Comparison of ENCODE assay signal across 10 mouse cellular contexts in the genomic region with DNA sequence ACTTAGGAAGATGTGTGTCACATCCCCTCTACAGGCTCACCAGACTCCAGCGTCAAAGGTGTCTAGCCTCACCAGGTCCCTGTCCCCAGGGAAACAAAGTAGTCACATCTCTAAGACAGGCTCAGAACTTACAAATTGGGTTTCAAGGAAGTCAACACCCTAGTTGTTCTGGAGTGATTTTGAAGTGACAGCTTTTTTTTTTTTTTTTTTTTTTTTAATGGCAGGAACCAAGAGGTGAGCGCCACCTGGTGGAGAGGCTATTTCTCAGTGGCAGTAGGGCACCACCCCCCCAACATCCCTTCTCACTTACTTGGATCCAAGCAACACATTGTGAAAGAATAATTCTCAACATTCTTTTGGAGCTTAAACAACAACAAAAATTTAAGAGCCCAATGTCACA. TPM values are rescaled to one million over a fixed set of nuclear protein-coding genes. Genes with fewer than 3 reads are reported as not detected.
DNase-seq lines count a peak whose midpoint lies in the region; ATAC-seq and TF ChIP-seq lines count a peak whose summit lies in the region.
"Had no signal": no experiment of that assay in that cellular context is flagged by ENCODE, and none has a peak within 500 bp of the region (broad histone marks: within the 10 kb centered on the region; RNA-seq: fewer than 3 reads in every experiment).

No protein-coding gene starts in this region.

- no peaks in the 10 kb centered on the region for H3K4me1 ChIP-seq in midbrain, embryonic 10.5 days
- no peaks in the 10 kb centered on the region for H3K4me1 ChIP-seq in midbrain, embryonic 13.5 days (replicated peaks)
- H3K4me1 ChIP-seq in lung, embryonic 14.5 days (ENCODE audit: insufficient read depth) = peaks cover under 1% of the 10 kb centered on the region; the same call in 1 of the 2 replicates
- H3K4me1 ChIP-seq in hindbrain, embryonic 16.5 days (ENCODE audit: control insufficient read depth, insufficient read depth, low read depth, low read length) = no peaks in the 10 kb centered on the region
- H3K4me1 ChIP-seq: neural tube, embryonic 13.5 days had no signal

- H3K36me3 ChIP-seq in midbrain, embryonic 10.5 days = no peaks in the 10 kb centered on the region
- H3K36me3 ChIP-seq in midbrain, embryonic 13.5 days = no peaks in the 10 kb centered on the region
- H3K36me3 ChIP-seq in lung, embryonic 14.5 days (ENCODE audit: insufficient read depth) = no peaks in the 10 kb centered on the region
- no peaks in the 10 kb centered on the region for H3K36me3 ChIP-seq in hindbrain, embryonic 16.5 days (ENCODE audit: control insufficient read depth, insufficient read depth, low read length)
- H3K36me3 ChIP-seq: neural tube, embryonic 13.5 days had no signal

- H3K27me3 ChIP-seq in midbrain, embryonic 10.5 days (ENCODE audit: low read depth, poor library complexity, severe bottlenecking) = no peaks in the 10 kb centered on the region
- H3K27me3 ChIP-seq in midbrain, embryonic 13.5 days = no peaks in the 10 kb centered on the region
- H3K27me3 ChIP-seq in lung, embryonic 14.5 days (ENCODE audit: insufficient read depth, low read length) = no peaks in the 10 kb centered on the region
- no peaks in the 10 kb centered on the region for H3K27me3 ChIP-seq in hindbrain, embryonic 16.5 days (replicated peaks; ENCODE audit: control insufficient read depth, insufficient read depth, low read length)
- H3K27me3 ChIP-seq: neural tube, embryonic 13.5 days had no signal

- 35% methylated on average over 2 of the region's 2 CpGs for WGBS in midbrain, embryonic 10.5 days
- 49% methylated on average over 2 of the region's 2 CpGs for WGBS in midbrain, embryonic 13.5 days
- WGBS in lung, embryonic 14.5 days = 28% methylated on average over 2 of the region's 2 CpGs
- WGBS in hindbrain, embryonic 16.5 days = 37% methylated on average over 2 of the region's 2 CpGs

- H3K9ac ChIP-seq in midbrain, embryonic 13.5 days (replicated peaks) = no peak overlapping the region
- H3K9ac ChIP-seq in lung, embryonic 14.5 days = no peak overlapping the region
- H3K9ac ChIP-seq in hindbrain, embryonic 16.5 days (ENCODE audit: low read depth, low read length) = no peak overlapping the region
- H3K9ac ChIP-seq: neural tube, embryonic 13.5 days had no signal

- H3K4me3 ChIP-seq in midbrain, embryonic 10.5 days = no peak overlapping the region
- no peak overlapping the region for H3K4me3 ChIP-seq in midbrain, embryonic 13.5 days (replicated peaks)
- H3K4me3 ChIP-seq in lung, embryonic 14.5 days (ENCODE audit: low read depth, low read length) = no peak overlapping the region
- no peak overlapping the region for H3K4me3 ChIP-seq in hindbrain, embryonic 16.5 days (ENCODE audit: low read length)
- H3K4me3 ChIP-seq: neural tube, embryonic 13.5 days had no signal

- no peak for ATAC-seq in midbrain, embryonic 13.5 days
- ATAC-seq in common myeloid progenitor, adult 5-6 weeks (replicated peaks; ENCODE audit: low read depth, poor library complexity, severe bottlenecking) = peak; percentile 57
- no peak for ATAC-seq in lung, embryonic 14.5 days (ENCODE audit: insufficient read depth)
- no peak for ATAC-seq in hindbrain, embryonic 16.5 days

- DNase-seq in midbrain, embryonic 10.5 days (ENCODE audit: low spot score) = peak; percentile 45
- DNase-seq in ZHBTc4 (ENCODE audit: low read depth, low spot score) = peak; percentile 31
- DNase-seq in kidney, adult 9 months = peak; percentile 69
- DNase-seq in lung, embryonic 14.5 days = peak; percentile 73
- DNase-seq in spleen, postnatal 10 days (ENCODE audit: low spot score in 2 of 2) = peak; percentile 50 to 83

- no peak overlapping the region for H3K4me2 ChIP-seq in midbrain, embryonic 13.5 days (replicated peaks)
- no peak overlapping the region for H3K4me2 ChIP-seq in lung, embryonic 14.5 days
- no peak overlapping the region for H3K4me2 ChIP-seq in hindbrain, embryonic 16.5 days (ENCODE audit: low read length)
- H3K4me2 ChIP-seq: neural tube, embryonic 13.5 days had no signal

- H3K9me3 ChIP-seq in midbrain, embryonic 10.5 days (replicated peaks) = no peaks in the 10 kb centered on the region
- H3K9me3 ChIP-seq in midbrain, embryonic 13.5 days = no peaks in the 10 kb centered on the region
- no peaks in the 10 kb centered on the region for H3K9me3 ChIP-seq in lung, embryonic 14.5 days (ENCODE audit: low read depth, low read length)
- no peaks in the 10 kb centered on the region for H3K9me3 ChIP-seq in hindbrain, embryonic 16.5 days (ENCODE audit: control insufficient read depth, low read length)
- H3K9me3 ChIP-seq: neural tube, embryonic 13.5 days had no signal

- peak; percentile 64 for TF ChIP-seq CTCF in lung, embryonic 14.5 days (IDR thresholded peaks at IDR 0.05; ENCODE audit: low read depth)

- no peak overlapping the region for H3K27ac ChIP-seq in midbrain, embryonic 10.5 days (replicated peaks)
- no peak overlapping the region for H3K27ac ChIP-seq in midbrain, embryonic 13.5 days
- H3K27ac ChIP-seq in lung, embryonic 14.5 days (ENCODE audit: low read depth) = no peak overlapping the region
- H3K27ac ChIP-seq in hindbrain, embryonic 16.5 days (ENCODE audit: low read depth, low read length) = no peak overlapping the region
- H3K27ac ChIP-seq: neural tube, embryonic 13.5 days had no signal

RNA-seq across cellular contexts. Expression of a gene that starts 59.2 kb away (rescaled TPM):
- polyA plus RNA-seq in midbrain, embryonic 10.5 days (2016; fragmentation: Nextera tagmentation; extraction: Ambion mirVana) = not detected in 2 replicates
- polyA plus RNA-seq in midbrain, embryonic 13.5 days (2015; fragmentation: Nextera tagmentation; extraction: Ambion mirVana) = not detected in 2 replicates
- not detected in 2 replicates for total RNA-seq in common myeloid progenitor, adult 5-6 weeks (2017)
- polyA plus RNA-seq in lung, embryonic 14.5 days (2014; fragmentation: Nextera tagmentation; extraction: Ambion mirVana) = 0.15 TPM in 1 of 2 replicates, not detected in the other
- not detected in 2 replicates for polyA plus RNA-seq in hindbrain, embryonic 16.5 days (2015; fragmentation: Nextera tagmentation; extraction: Ambion mirVana)
- polyA plus RNA-seq: heart, embryonic 14.5 days; neural tube, embryonic 13.5 days had no signal
